Mouse (Mus musculus) olfactory bulb, adult 2 months (tissue): ENCODE results near the gene Galm.

Source experiments
- CTCF ChIP-seq: fragments of 200-500 bp; IDR thresholded peaks from 2 replicates; pipeline ENCODE4 v1.5.1; 2012; ENCODE audit warnings: low read depth, mild to moderate bottlenecking, low read length, moderate library complexity; ENCODE audit not compliant: insufficient read depth
- POLR2A ChIP-seq: fragments of 200-500 bp; IDR thresholded peaks from 2 replicates; pipeline ENCODE4 v1.6.1; 2012; ENCODE audit warnings: mild to moderate bottlenecking, low read depth, low read length, moderate library complexity; ENCODE audit not compliant: insufficient read depth

GRCm38 (mm10) chr17:80179959-80180358 is 52.7 kb downstream of the Galm start:
- TF ChIP-seq POLR2A, result no peak
- peak; percentile 68; the same call in 1 of the 2 replicates for TF ChIP-seq CTCF
